Mouse (Mus musculus): ENCODE results near the gene Eef1akmt2. TPM values are rescaled to one million over a fixed set of nuclear protein-coding genes. Genes with fewer than 3 reads are reported as not detected.
A peak's percentile ranks its signal among the peaks of the same experiment; 100 is the strongest.

Gene Eef1akmt2
- polyA plus RNA-seq, 1 experiment from 2014 or later = 31.4 TPM

GRCm38 (mm10) chr7:132799119-132800016 lies 53.1 kb downstream of the Eef1akmt2 start:
- H3K27ac ChIP-seq = peak overlapping the region; percentile 21; the same call in 1 of the 2 replicates
- no peaks in the 10 kb centered on the region for H3K27me3 ChIP-seq (replicated peaks)
- no peak; the same call in 1 of the 2 replicates for ATAC-seq
- H3K9ac ChIP-seq = peak overlapping the region; percentile 5; the same call in 1 of the 2 replicates
- H3K4me1 ChIP-seq = peaks cover 57% of the 10 kb centered on the region
- no peaks in the 10 kb centered on the region for H3K9me3 ChIP-seq (replicated peaks)
- 79% methylated on average over 5 of the region's 5 CpGs for whole genome bisulfite sequencing (ENCODE audit: insufficient replicate concordance)
- H3K4me2 ChIP-seq = no peak overlapping the region
- H3K36me3 ChIP-seq = peaks cover 14% of the 10 kb centered on the region; the same call in 1 of the 2 replicates
- no peak overlapping the region for H3K4me3 ChIP-seq

- no peaks in the 10 kb centered on the region for H3K36me3 ChIP-seq
- no peak overlapping the region for H3K4me2 ChIP-seq
- H3K9me3 ChIP-seq (replicated peaks) = no peaks in the 10 kb centered on the region
- H3K27ac ChIP-seq = no peak overlapping the region
- WGBS (ENCODE audit: insufficient replicate concordance) = 72% methylated on average over 5 of the region's 5 CpGs
- H3K9ac ChIP-seq = no peak overlapping the region
- ATAC-seq = no peak
- H3K4me3 ChIP-seq = no peak overlapping the region
- H3K4me1 ChIP-seq = peaks cover 44% of the 10 kb centered on the region
- no peaks in the 10 kb centered on the region for H3K27me3 ChIP-seq (replicated peaks)
Observed at GRCm38 (mm10) chr7:132795141-132795540, 57.3 kb downstream of the Eef1akmt2 start.

- no peaks in the 10 kb centered on the region for H3K36me3 ChIP-seq
- ATAC-seq = no peak
- no peak overlapping the region for H3K27ac ChIP-seq
- 75% methylated on average over 6 of the region's 6 CpGs for WGBS (ENCODE audit: insufficient replicate concordance)
- no peak overlapping the region for H3K4me3 ChIP-seq
- no peaks in the 10 kb centered on the region for H3K9me3 ChIP-seq (replicated peaks)
- H3K4me1 ChIP-seq = peaks cover 35% of the 10 kb centered on the region
- no peak overlapping the region for H3K9ac ChIP-seq
- no peak overlapping the region for H3K4me2 ChIP-seq
- no peaks in the 10 kb centered on the region for H3K27me3 ChIP-seq (replicated peaks)
Observed at GRCm38 (mm10) chr7:132793467-132793866, 59.0 kb downstream of the Eef1akmt2 start.

- Histone ChIP-seq H3K9ac (no peak overlapping the region), H3K27ac (no peak overlapping the region), H3K9me3 (replicated peaks) (no peaks in the 10 kb centered on the region), H3K27me3 (replicated peaks) (no peaks in the 10 kb centered on the region), H3K36me3 (no peaks in the 10 kb centered on the region), H3K4me1 (peaks cover 61% of the 10 kb centered on the region), H3K4me2 (no peak overlapping the region), H3K4me3 (no peak overlapping the region)
- no peak for ATAC-seq
- 74% methylated on average over 14 of the region's 14 CpGs for WGBS (ENCODE audit: insufficient replicate concordance)
Observed at GRCm38 (mm10) chr7:132790447-132791219, 61.8 kb downstream of the Eef1akmt2 start.

- Histone ChIP-seq H3K36me3 (no peaks in the 10 kb centered on the region), H3K4me3 (no peak overlapping the region), H3K9ac (no peak overlapping the region), H3K27me3 (replicated peaks) (no peaks in the 10 kb centered on the region), H3K4me2 (no peak overlapping the region), H3K9me3 (replicated peaks) (no peaks in the 10 kb centered on the region), H3K4me1 (peaks cover 70% of the 10 kb centered on the region), H3K27ac (no peak overlapping the region)
- 86% methylated on average over 13 of the region's 13 CpGs for WGBS (ENCODE audit: insufficient replicate concordance)
- no peak for ATAC-seq
Observed at GRCm38 (mm10) chr7:132788826-132789225, 63.6 kb downstream of the Eef1akmt2 start.

- no peak overlapping the region for H3K4me2 ChIP-seq
- H3K36me3 ChIP-seq = no peaks in the 10 kb centered on the region
- no peak overlapping the region for H3K9ac ChIP-seq
- H3K4me1 ChIP-seq = peaks cover 64% of the 10 kb centered on the region
- no peaks in the 10 kb centered on the region for H3K27me3 ChIP-seq (replicated peaks)
- ATAC-seq = no peak
- no peaks in the 10 kb centered on the region for H3K9me3 ChIP-seq (replicated peaks)
- 61% methylated on average over 4 of the region's 4 CpGs for WGBS (ENCODE audit: insufficient replicate concordance)
- H3K4me3 ChIP-seq = no peak overlapping the region
- peak overlapping the region; percentile 46; the same call in 1 of the 2 replicates for H3K27ac ChIP-seq
Observed at GRCm38 (mm10) chr7:132787496-132788190, 64.8 kb downstream of the Eef1akmt2 start.

- Histone ChIP-seq H3K9ac (no peak overlapping the region), H3K4me3 (no peak overlapping the region), H3K27ac (peak overlapping the region; percentile 46; the same call in 1 of the 2 replicates), H3K9me3 (replicated peaks) (no peaks in the 10 kb centered on the region), H3K4me1 (peaks cover 66% of the 10 kb centered on the region), H3K36me3 (no peaks in the 10 kb centered on the region), H3K27me3 (replicated peaks) (no peaks in the 10 kb centered on the region), H3K4me2 (no peak overlapping the region)
- WGBS (ENCODE audit: insufficient replicate concordance) = 73% methylated on average over 4 of the region's 4 CpGs
- no peak for ATAC-seq
Observed at GRCm38 (mm10) chr7:132787022-132787421, 65.5 kb downstream of the Eef1akmt2 start.

GRCm38 (mm10) chr7:132786522-132786921 lies 66.0 kb downstream of the Eef1akmt2 start:
- H3K9me3 ChIP-seq (replicated peaks) = no peaks in the 10 kb centered on the region
- H3K4me3 ChIP-seq = no peak overlapping the region
- 27% methylated on average over 4 of the region's 4 CpGs for WGBS (ENCODE audit: insufficient replicate concordance)
- ATAC-seq = 0 out of 2 replicates have a peak, but pooled peaks have one; percentile 13
- no peak overlapping the region for H3K9ac ChIP-seq
- H3K4me2 ChIP-seq = no peak overlapping the region
- H3K4me1 ChIP-seq = peaks cover 70% of the 10 kb centered on the region
- no peaks in the 10 kb centered on the region for H3K27me3 ChIP-seq (replicated peaks)
- no peaks in the 10 kb centered on the region for H3K36me3 ChIP-seq
- H3K27ac ChIP-seq = peak overlapping the region; percentile 32

GRCm38 (mm10) chr7:132786011-132786410 lies 66.5 kb downstream of the Eef1akmt2 start:
- no peak for ATAC-seq
- WGBS (ENCODE audit: insufficient replicate concordance) = 60% methylated on average over 7 of the region's 7 CpGs
- no peak overlapping the region for H3K9ac ChIP-seq
- peaks cover 73% of the 10 kb centered on the region for H3K4me1 ChIP-seq
- H3K9me3 ChIP-seq (replicated peaks) = no peaks in the 10 kb centered on the region
- H3K27ac ChIP-seq = peak overlapping the region; percentile 55
- no peaks in the 10 kb centered on the region for H3K36me3 ChIP-seq
- H3K4me2 ChIP-seq = no peak overlapping the region
- H3K27me3 ChIP-seq (replicated peaks) = no peaks in the 10 kb centered on the region
- H3K4me3 ChIP-seq = no peak overlapping the region

GRCm38 (mm10) chr7:132784101-132784500 lies 68.4 kb downstream of the Eef1akmt2 start:
- H3K27me3 ChIP-seq (replicated peaks) = no peaks in the 10 kb centered on the region
- H3K27ac ChIP-seq = no peak overlapping the region
- H3K4me3 ChIP-seq = no peak overlapping the region
- no peaks in the 10 kb centered on the region for H3K36me3 ChIP-seq
- no peak overlapping the region for H3K4me2 ChIP-seq
- no peaks in the 10 kb centered on the region for H3K9me3 ChIP-seq (replicated peaks)
- peaks cover 76% of the 10 kb centered on the region for H3K4me1 ChIP-seq
- H3K9ac ChIP-seq = no peak overlapping the region
- 78% methylated on average over 5 of the region's 5 CpGs for WGBS (ENCODE audit: insufficient replicate concordance)
- no peak for ATAC-seq

- Histone ChIP-seq H3K36me3 (peaks cover 11% of the 10 kb centered on the region; the same call in 1 of the 2 replicates), H3K9me3 (replicated peaks) (no peaks in the 10 kb centered on the region), H3K27ac (0 out of 2 replicates have a peak overlapping the region, but pooled peaks have one; percentile 96), H3K4me1 (peaks cover 85% of the 10 kb centered on the region), H3K4me2 (no peak overlapping the region), H3K27me3 (replicated peaks) (no peaks in the 10 kb centered on the region), H3K9ac (no peak overlapping the region), H3K4me3 (no peak overlapping the region)
- ATAC-seq = no peak
- WGBS (ENCODE audit: insufficient replicate concordance) = 75% methylated on average over 6 of the region's 6 CpGs
Observed at GRCm38 (mm10) chr7:132781850-132782249, 70.6 kb downstream of the Eef1akmt2 start.

Measured in liver, embryonic 12.5 days (tissue).